Mouse (Mus musculus) liver, adult 2 months (tissue): ENCODE measurements at regions not wholly inside any gene's neighbourhood (a gene's known extent, or its start where the extent isn't known, plus 50 kb on each side); places are given as distances from the start of the nearest gene placed in this dataset.

Source experiments
- CTCF ChIP-seq: fragments of 200-500 bp; IDR thresholded peaks from 2 replicates; pipeline ENCODE4 v1.5.1; 2011; ENCODE audit warnings: low read depth, low read length, control low read depth
- POLR2A ChIP-seq: fragments of 200-500 bp; IDR thresholded peaks from 2 replicates; pipeline ENCODE4 v1.6.1; 2011; ENCODE audit warnings: low read length, control low read depth; ENCODE audit not compliant: insufficient read depth; ENCODE audit errors: extremely low read depth

DNA sequence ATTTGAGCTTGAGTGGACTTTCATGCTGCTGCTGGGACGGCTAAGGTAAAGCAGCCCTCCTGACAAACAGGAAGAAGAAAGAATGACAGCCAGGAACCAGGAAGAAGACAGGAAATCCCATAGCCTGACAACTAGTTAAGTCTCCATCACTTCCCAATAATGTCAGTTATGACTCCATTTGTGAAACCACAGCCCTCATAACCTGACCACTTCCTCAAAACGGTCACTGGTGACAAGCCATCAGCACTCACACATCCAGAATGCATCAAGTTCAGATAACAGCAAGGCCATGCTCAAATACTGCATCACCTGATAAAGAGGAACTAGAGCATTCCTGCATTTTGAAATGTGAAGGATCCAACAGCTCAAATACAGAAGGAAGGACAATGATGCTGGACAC is 288.3 kb downstream of the Zfp706 start:
- no peak for TF ChIP-seq CTCF
- TF ChIP-seq POLR2A, result no peak
